Mouse (Mus musculus): Measurements from ENCODE around the gene Mdm4.
A peak's percentile ranks its signal among the peaks of the same experiment; 100 is the strongest.

Mdm4 gene

GRCm38 (mm10) chr1:132938975-132939374 is 91.4 kb downstream of the Mdm4 start:
- no peak for DNase-seq (ENCODE audit: low spot score)

- no peak for DNase-seq (ENCODE audit: low spot score)
These were observed 92.9 kb downstream of the Mdm4 start for GRCm38 (mm10) chr1:132937296-132938030.

- no peak for DNase-seq (ENCODE audit: low spot score)
These were observed 95.5 kb downstream of the Mdm4 start for GRCm38 (mm10) chr1:132934856-132935255.

GRCm38 (mm10) chr1:132932421-132932820 is 97.9 kb downstream of the Mdm4 start:
- DNase-seq (ENCODE audit: low spot score) = no peak

GRCm38 (mm10) chr1:132930291-132930690 is 100.1 kb downstream of the Mdm4 start:
- no peak for DNase-seq (ENCODE audit: low spot score)

- no peak for DNase-seq (ENCODE audit: low spot score)
These were observed 101.5 kb downstream of the Mdm4 start for GRCm38 (mm10) chr1:132928907-132929250.

GRCm38 (mm10) chr1:132928032-132928906 is 102.1 kb downstream of the Mdm4 start:
- no peak for DNase-seq (ENCODE audit: low spot score)

GRCm38 (mm10) chr1:132925270-132925669 is 105.1 kb downstream of the Mdm4 start:
- DNase-seq (ENCODE audit: low spot score) = no peak

GRCm38 (mm10) chr1:132922257-132922656 is 108.1 kb downstream of the Mdm4 start:
- DNase-seq (ENCODE audit: low spot score) = no peak

- DNase-seq (ENCODE audit: low spot score) = no peak
These were observed 109.3 kb downstream of the Mdm4 start for GRCm38 (mm10) chr1:132921071-132921470.

- no peak for DNase-seq (ENCODE audit: low spot score)
These were observed 111.1 kb downstream of the Mdm4 start for GRCm38 (mm10) chr1:132919258-132919657.

GRCm38 (mm10) chr1:132918117-132918680 is 112.2 kb downstream of the Mdm4 start:
- DNase-seq (ENCODE audit: low spot score) = no peak

GRCm38 (mm10) chr1:132917554-132917953 is 112.8 kb downstream of the Mdm4 start:
- DNase-seq (ENCODE audit: low spot score) = no peak

- DNase-seq (ENCODE audit: low spot score) = peak; percentile 55
These were observed 114.4 kb downstream of the Mdm4 start for GRCm38 (mm10) chr1:132915849-132916493.

- no peak for DNase-seq (ENCODE audit: low spot score)
These were observed 119.8 kb downstream of the Mdm4 start for GRCm38 (mm10) chr1:132910414-132911041.

GRCm38 (mm10) chr1:132909951-132910350 is 120.4 kb downstream of the Mdm4 start:
- DNase-seq (ENCODE audit: low spot score) = no peak

Measured in layer of hippocampus, adult 9-10 months (tissue).